Mouse (Mus musculus): Measurements from ENCODE around the gene Pank2. TPM values are rescaled to one million over a fixed set of nuclear protein-coding genes. Genes with fewer than 3 reads are reported as not detected.

The Pank2 gene
- polyA plus RNA-seq, 1 experiment, result 44.4 TPM

- Histone ChIP-seq H3K4me3 (replicated peaks; ENCODE audit: control insufficient read depth, low read depth, low read length) (no peak overlapping the region), H3K27ac (ENCODE audit: control insufficient read depth, insufficient read depth, low read depth, low read length, poor library complexity) (no peak overlapping the region), H3K4me1 (ENCODE audit: control insufficient read depth, insufficient read depth, low read length) (peaks cover 4% of the 10 kb centered on the region)
- 47% methylated on average over 1 of the region's 1 CpGs for WGBS
- TF ChIP-seq CTCF (IDR thresholded peaks at IDR 0.05; ENCODE audit: control insufficient read depth, insufficient read depth, low read length) (no peak), POLR2A (IDR thresholded peaks at IDR 0.05; ENCODE audit: borderline replicate concordance, control insufficient read depth, low read depth, low read length) (no peak)
Observed at GRCm38 (mm10) chr2:131323675-131324074, 61.4 kb downstream of the Pank2 start.

DNA sequence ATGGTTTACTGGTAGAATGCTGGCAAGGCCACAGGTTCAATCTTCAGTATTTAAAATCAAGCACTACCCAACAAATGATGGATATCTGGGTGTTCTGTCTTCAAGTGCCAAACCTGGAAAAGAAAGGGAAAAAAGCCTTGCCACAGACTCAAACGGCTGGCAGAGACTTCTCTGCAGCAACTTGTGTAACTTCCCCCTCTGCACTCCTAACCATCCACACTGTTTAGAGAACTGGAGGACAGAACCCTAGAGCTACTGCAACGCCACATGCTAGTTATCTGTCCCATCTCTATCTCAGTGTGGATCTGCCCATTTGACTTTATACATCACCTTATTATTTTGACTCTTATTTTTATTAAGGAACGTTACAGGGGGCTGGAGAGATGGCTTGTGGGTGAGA is 63.7 kb downstream of the Pank2 start:
- H3K27ac ChIP-seq (ENCODE audit: control insufficient read depth, insufficient read depth, low read depth, low read length, poor library complexity), result peak overlapping the region; percentile 34; the same call in 1 of the 2 replicates
- peaks cover 1% of the 10 kb centered on the region for H3K4me1 ChIP-seq (ENCODE audit: control insufficient read depth, insufficient read depth, low read length)
- 13% methylated on average over 3 of the region's 3 CpGs for WGBS
- no peak overlapping the region for H3K4me3 ChIP-seq (replicated peaks; ENCODE audit: control insufficient read depth, low read depth, low read length)
- no peak for TF ChIP-seq CTCF (IDR thresholded peaks at IDR 0.05; ENCODE audit: control insufficient read depth, insufficient read depth, low read length)
- no peak for TF ChIP-seq POLR2A (IDR thresholded peaks at IDR 0.05; ENCODE audit: borderline replicate concordance, control insufficient read depth, low read depth, low read length)

- Histone ChIP-seq H3K27ac (ENCODE audit: control insufficient read depth, insufficient read depth, low read depth, low read length, poor library complexity) (no peak overlapping the region), H3K4me3 (replicated peaks; ENCODE audit: control insufficient read depth, low read depth, low read length) (no peak overlapping the region), H3K4me1 (ENCODE audit: control insufficient read depth, insufficient read depth, low read length) (no peaks in the 10 kb centered on the region; the same call in 1 of the 2 replicates)
- TF ChIP-seq CTCF (IDR thresholded peaks at IDR 0.05; ENCODE audit: control insufficient read depth, insufficient read depth, low read length) (no peak), POLR2A (IDR thresholded peaks at IDR 0.05; ENCODE audit: borderline replicate concordance, control insufficient read depth, low read depth, low read length) (no peak)
- 65% methylated on average over 1 of the region's 1 CpGs for WGBS
Observed at GRCm38 (mm10) chr2:131328981-131329380, 66.7 kb downstream of the Pank2 start.

DNA sequence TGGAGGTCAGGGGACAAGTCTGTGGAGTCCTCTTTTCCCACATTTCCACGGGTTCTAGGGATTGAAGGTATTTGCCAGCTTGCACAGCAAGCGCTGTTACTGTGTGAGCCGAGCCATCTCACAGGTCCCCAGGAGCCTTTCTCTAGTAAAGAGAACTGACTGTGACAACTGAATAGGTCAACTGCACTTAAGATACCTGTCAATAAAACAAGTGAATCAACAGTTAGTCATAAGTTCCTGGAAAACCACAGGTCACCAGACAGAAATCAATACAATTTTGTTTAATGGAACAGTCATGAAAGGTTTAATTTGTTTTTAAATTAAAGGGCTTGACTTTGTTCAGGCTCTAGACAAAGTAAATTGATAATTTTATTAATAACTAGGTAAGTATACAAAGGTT is 68.3 kb downstream of the Pank2 start:
- 81% methylated on average over 3 of the region's 3 CpGs for WGBS
- no peak overlapping the region for H3K4me3 ChIP-seq (replicated peaks; ENCODE audit: control insufficient read depth, low read depth, low read length)
- no peaks in the 10 kb centered on the region; the same call in 1 of the 2 replicates for H3K4me1 ChIP-seq (ENCODE audit: control insufficient read depth, insufficient read depth, low read length)
- no peak overlapping the region for H3K27ac ChIP-seq (ENCODE audit: control insufficient read depth, insufficient read depth, low read depth, low read length, poor library complexity)
- TF ChIP-seq POLR2A (IDR thresholded peaks at IDR 0.05; ENCODE audit: borderline replicate concordance, control insufficient read depth, low read depth, low read length) (no peak), CTCF (IDR thresholded peaks at IDR 0.05; ENCODE audit: control insufficient read depth, insufficient read depth, low read length) (no peak)

GRCm38 (mm10) chr2:131337602-131338001 is 75.3 kb downstream of the Pank2 start:
- Histone ChIP-seq H3K27ac (ENCODE audit: control insufficient read depth, insufficient read depth, low read depth, low read length, poor library complexity) (no peak overlapping the region), H3K4me1 (ENCODE audit: control insufficient read depth, insufficient read depth, low read length) (peaks cover 2% of the 10 kb centered on the region; the same call in 1 of the 2 replicates), H3K4me3 (replicated peaks; ENCODE audit: control insufficient read depth, low read depth, low read length) (no peak overlapping the region)
- TF ChIP-seq CTCF (IDR thresholded peaks at IDR 0.05; ENCODE audit: control insufficient read depth, insufficient read depth, low read length) (no peak), POLR2A (IDR thresholded peaks at IDR 0.05; ENCODE audit: borderline replicate concordance, control insufficient read depth, low read depth, low read length) (no peak)
- WGBS, result 43% methylated on average over 6 of the region's 6 CpGs

- Histone ChIP-seq H3K27ac (ENCODE audit: control insufficient read depth, insufficient read depth, low read depth, low read length, poor library complexity) (no peak overlapping the region), H3K4me3 (replicated peaks; ENCODE audit: control insufficient read depth, low read depth, low read length) (no peak overlapping the region), H3K4me1 (ENCODE audit: control insufficient read depth, insufficient read depth, low read length) (peaks cover 3% of the 10 kb centered on the region; the same call in 1 of the 2 replicates)
- WGBS, result 80% methylated on average over 3 of the region's 3 CpGs
- TF ChIP-seq CTCF (IDR thresholded peaks at IDR 0.05; ENCODE audit: control insufficient read depth, insufficient read depth, low read length), result no peak
- TF ChIP-seq POLR2A (IDR thresholded peaks at IDR 0.05; ENCODE audit: borderline replicate concordance, control insufficient read depth, low read depth, low read length), result no peak
Observed at GRCm38 (mm10) chr2:131344449-131344848, 82.2 kb downstream of the Pank2 start.

DNA sequence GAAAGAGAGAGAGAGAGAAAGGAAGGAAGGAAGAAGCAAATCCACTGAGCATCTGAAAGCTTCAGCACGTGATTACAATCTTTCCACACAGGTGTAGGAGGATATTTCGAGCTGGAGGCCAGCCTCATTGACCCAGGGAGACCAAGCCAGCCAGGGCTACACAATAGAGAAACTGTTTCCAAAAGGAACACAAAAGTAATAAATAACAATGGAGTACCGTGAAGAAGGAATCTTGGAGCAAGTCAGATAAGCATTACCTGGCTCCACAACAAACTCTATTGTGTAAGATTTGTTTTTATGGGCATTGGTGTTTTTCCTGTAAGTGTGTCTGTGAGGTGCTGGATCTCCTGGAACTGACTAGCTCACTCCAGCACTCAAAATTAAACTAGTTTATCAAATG is 83.3 kb downstream of the Pank2 start:
- 54% methylated on average over 3 of the region's 3 CpGs for WGBS
- H3K4me3 ChIP-seq (replicated peaks; ENCODE audit: control insufficient read depth, low read depth, low read length), result no peak overlapping the region
- no peak for TF ChIP-seq POLR2A (IDR thresholded peaks at IDR 0.05; ENCODE audit: borderline replicate concordance, control insufficient read depth, low read depth, low read length)
- no peak for TF ChIP-seq CTCF (IDR thresholded peaks at IDR 0.05; ENCODE audit: control insufficient read depth, insufficient read depth, low read length)
- H3K4me1 ChIP-seq (ENCODE audit: control insufficient read depth, insufficient read depth, low read length), result peaks cover 3% of the 10 kb centered on the region; the same call in 1 of the 2 replicates
- no peak overlapping the region for H3K27ac ChIP-seq (ENCODE audit: control insufficient read depth, insufficient read depth, low read depth, low read length, poor library complexity)

Other genes with a start within 250 kb of the Pank2 start
- 2.7 and 5.5 TPM in 2 replicates for gene Gfra4, start 219.4 kb upstream of the Pank2 start, polyA plus RNA-seq (2011; ENCODE audit: insufficient read depth, insufficient read length, low replicate concordance, missing spikeins)
- 34.9 and 47.9 TPM in 2 replicates for gene Adam33, start 198.7 kb upstream of the Pank2 start, polyA plus RNA-seq (2011; ENCODE audit: insufficient read depth, insufficient read length, low replicate concordance, missing spikeins)
- gene Siglec1, start 175.7 kb upstream of the Pank2 start, polyA plus RNA-seq (2011; ENCODE audit: insufficient read depth, insufficient read length, low replicate concordance, missing spikeins), result 3.3 and 6.2 TPM in 2 replicates
- 2.6 and 4.4 TPM in 2 replicates for gene Hspa12b, start 135.2 kb upstream of the Pank2 start, polyA plus RNA-seq (2011; ENCODE audit: insufficient read depth, insufficient read length, low replicate concordance, missing spikeins)
- not detected in 2 replicates for gene Gm11037, start 129.0 kb upstream of the Pank2 start, polyA plus RNA-seq (2011; ENCODE audit: insufficient read depth, insufficient read length, low replicate concordance, missing spikeins)
- gene 1700037H04Rik, start 102.4 kb upstream of the Pank2 start, polyA plus RNA-seq (2011; ENCODE audit: insufficient read depth, insufficient read length, low replicate concordance, missing spikeins), result 46.9 and 57.6 TPM in 2 replicates
- 22.6 and 28.5 TPM in 2 replicates for gene Cenpb, start 82.4 kb upstream of the Pank2 start, polyA plus RNA-seq (2011; ENCODE audit: insufficient read depth, insufficient read length, low replicate concordance, missing spikeins)
- 179 and 183 TPM in 2 replicates for gene Cdc25b, start 75.5 kb upstream of the Pank2 start, polyA plus RNA-seq (2011; ENCODE audit: insufficient read depth, insufficient read length, low replicate concordance, missing spikeins)
- 9.8 and 12.5 TPM in 2 replicates for gene Spef1, start 75.2 kb upstream of the Pank2 start, polyA plus RNA-seq (2011; ENCODE audit: insufficient read depth, insufficient read length, low replicate concordance, missing spikeins)
- gene Ap5s1, start 55.4 kb upstream of the Pank2 start, polyA plus RNA-seq (2011; ENCODE audit: insufficient read depth, insufficient read length, low replicate concordance, missing spikeins), result 12.1 and 14.5 TPM in 2 replicates
- 8.4 and 13.7 TPM in 2 replicates for gene Mavs, start 28.4 kb upstream of the Pank2 start, polyA plus RNA-seq (2011; ENCODE audit: insufficient read depth, insufficient read length, low replicate concordance, missing spikeins)
- 0.56 and 2.0 TPM in 2 replicates for gene Rnf24, start 90.4 kb downstream of the Pank2 start, polyA plus RNA-seq (2011; ENCODE audit: insufficient read depth, insufficient read length, low replicate concordance, missing spikeins)
- gene Smox, start 229.0 kb downstream of the Pank2 start, polyA plus RNA-seq (2011; ENCODE audit: insufficient read depth, insufficient read length, low replicate concordance, missing spikeins), result 176 and 213 TPM in 2 replicates

Measured in bone marrow, adult 2 months (tissue).